Mouse (Mus musculus) erythroblast, embryonic 14.5 days (primary cell): ENCODE measurements around the gene Tubg1. TPM values are rescaled to one million over a fixed set of nuclear protein-coding genes. Genes with fewer than 3 reads are reported as not detected.

Source experiments
- H3K27me3 ChIP-seq: 2 replicates; pipeline ENCODE4 v1.6.1; 2012; ENCODE audit warnings: inconsistent platforms; ENCODE audit not compliant: control insufficient read depth
- H3K36me3 ChIP-seq: 2 replicates; pipeline ENCODE4 v1.6.1; 2012; ENCODE audit warnings: mild to moderate bottlenecking, inconsistent platforms; ENCODE audit not compliant: control insufficient read depth
- H3K4me1 ChIP-seq: 2 replicates; pipeline ENCODE4 v1.6.1; 2012; ENCODE audit warnings: inconsistent platforms; ENCODE audit not compliant: control insufficient read depth
- H3K4me3 ChIP-seq: replicated peaks from 2 replicates; pipeline ENCODE3; 2012; ENCODE audit warnings: moderate library complexity, mild to moderate bottlenecking, inconsistent platforms
- H3K9me3 ChIP-seq: 2 replicates; pipeline ENCODE4 v1.6.1; 2012; ENCODE audit warnings: low read length, inconsistent platforms, mixed read lengths; ENCODE audit not compliant: control insufficient read depth
- GATA1 ChIP-seq: IDR thresholded peaks from 2 replicates; pipeline ENCODE4 v1.6.1; 2012; ENCODE audit warnings: low read length, inconsistent platforms, mixed read lengths
- TAL1 ChIP-seq: IDR thresholded peaks from 3 replicates; pipeline ENCODE4 v1.6.1; 2012; ENCODE audit warnings: low read length, inconsistent platforms, mixed read lengths
- polyA plus RNA-seq: library from polyadenylated mRNA; stranded (reverse); fragments of >175 nt; gene quantifications from 2 replicates; pipeline ENCODE4 v1.2.3, GENCODE M21; 2012

Gene Tubg1
- polyA plus RNA-seq, 1 experiment: 22.0 TPM

- Histone ChIP-seq H3K4me3 (peak within 1 kb of the TSS; percentile 60), H3K9me3 (peaks cover 16% of the 10 kb centered on the region; the same call in 1 of the 2 replicates), H3K27me3 (peaks cover 100% of the 10 kb centered on the region), H3K36me3 (peaks cover 5% of the 10 kb centered on the region; the same call in 1 of the 2 replicates), H3K4me1 (peaks cover 35% of the 10 kb centered on the region)
- TF ChIP-seq GATA1 (no peak), TAL1 (no peak)
These were observed 51.3 kb downstream of the Tubg1 start, which contains the start of gene Plekhh3 for GRCm38 (mm10) chr11:101170811-101171610. Plekhh3 (minus strand) TSS chr11:101171351.

GRCm38 (mm10) chr11:101171721-101172433 lies 52.1 kb downstream of the Tubg1 start:
- H3K4me3 ChIP-seq: peak overlapping the region; percentile 49
- peaks cover 5% of the 10 kb centered on the region; the same call in 1 of the 2 replicates for H3K36me3 ChIP-seq
- no peak for TF ChIP-seq GATA1
- TF ChIP-seq TAL1: no peak
- H3K9me3 ChIP-seq: peaks cover 20% of the 10 kb centered on the region; the same call in 1 of the 2 replicates
- peaks cover 100% of the 10 kb centered on the region for H3K27me3 ChIP-seq
- H3K4me1 ChIP-seq: peaks cover 35% of the 10 kb centered on the region

GRCm38 (mm10) chr11:101172434-101172815 lies 52.7 kb downstream of the Tubg1 start:
- Histone ChIP-seq H3K27me3 (peaks cover 100% of the 10 kb centered on the region), H3K4me1 (peaks cover 35% of the 10 kb centered on the region), H3K4me3 (peak overlapping the region; percentile 49), H3K9me3 (peaks cover 20% of the 10 kb centered on the region; the same call in 1 of the 2 replicates), H3K36me3 (peaks cover 4% of the 10 kb centered on the region; the same call in 1 of the 2 replicates)
- TF ChIP-seq GATA1 (no peak), TAL1 (no peak)

- peaks cover 35% of the 10 kb centered on the region for H3K4me1 ChIP-seq
- TF ChIP-seq GATA1: no peak
- H3K9me3 ChIP-seq: peaks cover 20% of the 10 kb centered on the region; the same call in 1 of the 2 replicates
- no peak overlapping the region for H3K4me3 ChIP-seq
- no peaks in the 10 kb centered on the region for H3K36me3 ChIP-seq
- H3K27me3 ChIP-seq: peaks cover 100% of the 10 kb centered on the region
These were observed 53.4 kb downstream of the Tubg1 start for GRCm38 (mm10) chr11:101173112-101173511.

GRCm38 (mm10) chr11:101173631-101174388 lies 54.1 kb downstream of the Tubg1 start:
- H3K4me1 ChIP-seq: peaks cover 35% of the 10 kb centered on the region
- peaks cover 20% of the 10 kb centered on the region; the same call in 1 of the 2 replicates for H3K9me3 ChIP-seq
- H3K36me3 ChIP-seq: no peaks in the 10 kb centered on the region
- no peak for TF ChIP-seq TAL1
- TF ChIP-seq GATA1: no peak
- H3K27me3 ChIP-seq: peaks cover 100% of the 10 kb centered on the region
- H3K4me3 ChIP-seq: peak overlapping the region; percentile 4

- Histone ChIP-seq H3K9me3 (peaks cover 20% of the 10 kb centered on the region; the same call in 1 of the 2 replicates), H3K36me3 (no peaks in the 10 kb centered on the region), H3K27me3 (peaks cover 100% of the 10 kb centered on the region), H3K4me1 (peaks cover 35% of the 10 kb centered on the region), H3K4me3 (peak overlapping the region; percentile 4)
- TF ChIP-seq GATA1 (no peak), TAL1 (no peak)
These were observed 54.6 kb downstream of the Tubg1 start for GRCm38 (mm10) chr11:101174389-101174745.

- Histone ChIP-seq H3K4me3 (peak within 1 kb of the TSS; percentile 4), H3K27me3 (peaks cover 98% of the 10 kb centered on the region), H3K36me3 (no peaks in the 10 kb centered on the region), H3K4me1 (peaks cover 35% of the 10 kb centered on the region), H3K9me3 (peaks cover 20% of the 10 kb centered on the region; the same call in 1 of the 2 replicates)
- TF ChIP-seq GATA1 (no peak), TAL1 (no peak)
These were observed 55.3 kb downstream of the Tubg1 start, which contains the start of gene Ccr10 for GRCm38 (mm10) chr11:101174851-101175628. Ccr10 (minus strand) TSS chr11:101175443.

- Histone ChIP-seq H3K4me1 (peaks cover 30% of the 10 kb centered on the region), H3K27me3 (peaks cover 97% of the 10 kb centered on the region), H3K4me3 (no peak overlapping the region), H3K36me3 (no peaks in the 10 kb centered on the region), H3K9me3 (peaks cover 16% of the 10 kb centered on the region; the same call in 1 of the 2 replicates)
- no peak for TF ChIP-seq TAL1
These were observed 55.9 kb downstream of the Tubg1 start for GRCm38 (mm10) chr11:101175636-101176116.

Other genes starting within 250 kb of the Tubg1 start
- gene Stat3, start 180.4 kb upstream of the Tubg1 start, polyA plus RNA-seq: 0.96 and 1.2 TPM in 2 replicates
- 0.08 and 0.23 TPM in 2 replicates for gene Cavin1, start 149.1 kb upstream of the Tubg1 start, polyA plus RNA-seq
- 14.0 and 15.4 TPM in 2 replicates for gene Atp6v0a1, start 110.5 kb upstream of the Tubg1 start, polyA plus RNA-seq
- gene Naglu, start 49.9 kb upstream of the Tubg1 start, polyA plus RNA-seq: 0.05 and 0.14 TPM in 2 replicates
- gene Hsd17b1, start 41.5 kb upstream of the Tubg1 start, polyA plus RNA-seq: 0.04 and 0.06 TPM in 2 replicates
- gene Coasy, start 37.4 kb upstream of the Tubg1 start, polyA plus RNA-seq: 0.65 and 0.87 TPM in 2 replicates
- 1.4 and 1.7 TPM in 2 replicates for gene Mlx, start 32.7 kb upstream of the Tubg1 start, polyA plus RNA-seq
- gene Psmc3ip, start 24.5 kb upstream of the Tubg1 start, polyA plus RNA-seq: 3.9 and 5.2 TPM in 2 replicates
- 1.6 and 1.7 TPM in 2 replicates for gene Retreg3, start within 50 bp of the Tubg1 start, polyA plus RNA-seq
- gene Tubg2, start 36.0 kb downstream of the Tubg1 start, polyA plus RNA-seq: not detected in 2 replicates
- gene Cntnap1, start 50.6 kb downstream of the Tubg1 start, polyA plus RNA-seq: 0.01 TPM in 1 of 2 replicates, not detected in the other
- 0.15 and 0.21 TPM in 2 replicates for gene Plekhh3, start 51.4 kb downstream of the Tubg1 start, polyA plus RNA-seq
- gene Ccr10, start 55.5 kb downstream of the Tubg1 start, polyA plus RNA-seq: 0.02 TPM in 1 of 2 replicates, not detected in the other
- 0.71 and 0.74 TPM in 2 replicates for gene Ezh1, start 106.5 kb downstream of the Tubg1 start, polyA plus RNA-seq
- gene Ramp2, start 126.1 kb downstream of the Tubg1 start, polyA plus RNA-seq: 0.07 and 0.09 TPM in 2 replicates
- 16.1 and 19.2 TPM in 2 replicates for gene Vps25, start 133.8 kb downstream of the Tubg1 start, polyA plus RNA-seq
- gene Wnk4, start 140.6 kb downstream of the Tubg1 start, polyA plus RNA-seq: 14.8 and 19.5 TPM in 2 replicates
- 0.02 TPM in 1 of 2 replicates, not detected in the other for gene Cntd1, start 159.1 kb downstream of the Tubg1 start, polyA plus RNA-seq
- gene Coa3, start 159.2 kb downstream of the Tubg1 start, polyA plus RNA-seq: 2.2 and 4.5 TPM in 2 replicates
- 17.9 and 19.6 TPM in 2 replicates for gene Becn1, start 182.3 kb downstream of the Tubg1 start, polyA plus RNA-seq
- gene Psme3, start 196.3 kb downstream of the Tubg1 start, polyA plus RNA-seq: 22.5 and 26.2 TPM in 2 replicates
- gene Aoc2, start 205.1 kb downstream of the Tubg1 start, polyA plus RNA-seq: 1.9 and 2.8 TPM in 2 replicates
- 0.02 and 0.06 TPM in 2 replicates for gene Aoc3, start 210.7 kb downstream of the Tubg1 start, polyA plus RNA-seq
- not detected in 2 replicates for gene G6pc, start 247.6 kb downstream of the Tubg1 start, polyA plus RNA-seq